Mouse (Mus musculus): ENCODE measurements at regions not wholly inside any gene's neighbourhood (a gene's known extent, or its start where the extent isn't known, plus 50 kb on each side); places are given as distances from the start of the nearest gene placed in this dataset.

DNA sequence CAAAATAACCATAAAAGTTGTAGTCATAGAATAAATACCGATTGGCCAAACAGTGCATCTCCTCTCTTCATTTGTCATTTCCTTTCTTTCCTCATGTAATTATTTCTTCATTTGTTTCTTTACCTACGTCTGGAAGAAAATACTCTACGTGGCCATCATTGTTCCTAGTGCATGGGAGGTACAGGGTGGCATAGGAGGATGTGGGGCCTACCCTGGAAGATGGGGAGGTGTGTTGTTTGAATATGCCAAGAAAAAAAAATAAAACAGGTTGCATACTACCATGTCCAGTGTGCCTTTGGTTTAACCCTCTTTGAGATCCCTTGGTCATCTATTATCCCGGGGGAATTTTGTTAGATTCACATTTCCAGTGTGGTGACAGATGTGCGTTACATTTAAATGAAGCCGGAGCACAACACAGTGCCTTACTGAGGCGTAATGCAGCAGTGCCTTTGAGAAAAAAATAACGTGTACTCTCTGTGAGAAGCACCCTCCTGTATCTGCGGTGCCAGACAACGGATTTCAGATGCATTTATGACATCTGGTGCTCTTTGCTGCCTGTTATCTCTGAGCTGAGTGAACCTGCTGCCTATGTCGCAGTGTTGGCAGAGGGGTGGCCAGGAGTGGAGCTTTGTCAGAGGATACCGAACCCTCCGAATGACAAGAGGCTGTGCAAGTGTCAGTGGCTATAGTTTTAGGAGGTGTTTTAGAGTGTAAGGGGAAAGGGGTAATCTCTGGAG is 169.4 kb upstream of the Dmrta1 start:
- no peak for TF ChIP-seq CTCF (IDR thresholded peaks at IDR 0.05; ENCODE audit: insufficient read depth, low read depth, low read length)
- TF ChIP-seq POLR2A (IDR thresholded peaks at IDR 0.05; ENCODE audit: insufficient read depth, low read depth, low read length), result no peak
- no peaks in the 10 kb centered on the region for H3K4me1 ChIP-seq (ENCODE audit: control insufficient read depth, insufficient read depth, low read length)
- no peak overlapping the region for H3K27ac ChIP-seq (ENCODE audit: insufficient read depth, low read depth, low read length)
- 87% methylated on average over 13 of the region's 13 CpGs for WGBS
- no peak overlapping the region for H3K4me3 ChIP-seq (ENCODE audit: insufficient read depth, low read depth, low read length)

DNA sequence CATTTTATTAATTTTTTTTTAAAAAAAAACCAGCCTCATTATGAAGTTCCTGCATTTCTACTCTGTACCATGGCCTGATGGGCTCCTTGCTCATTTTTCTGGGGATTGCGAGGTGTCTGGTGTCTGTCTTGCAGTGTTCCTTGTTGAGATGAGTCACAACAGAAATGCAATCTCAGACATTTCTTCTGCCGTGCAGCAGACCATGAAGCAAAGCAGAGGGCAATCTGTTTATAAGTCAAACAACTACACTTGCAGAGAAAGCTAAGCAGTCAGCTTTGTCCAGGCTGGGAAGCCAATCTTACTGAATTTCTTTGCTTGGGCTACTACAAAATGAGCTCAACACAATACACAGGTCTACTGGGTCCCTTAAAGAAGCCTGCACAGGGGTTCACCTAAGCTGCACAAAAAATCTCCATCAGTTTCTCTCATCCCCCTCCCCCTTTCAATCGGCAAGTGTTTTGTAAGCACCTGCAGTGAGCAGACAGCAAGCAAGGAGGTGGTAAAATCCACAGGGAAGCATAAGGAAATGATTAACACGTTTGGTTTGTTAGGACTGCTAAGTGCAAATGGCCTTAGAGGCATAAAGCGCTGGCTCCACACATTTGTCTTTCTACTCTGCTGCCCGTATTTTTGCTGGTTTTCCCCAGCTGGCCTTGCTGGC is 171.0 kb upstream of the Dmrta1 start:
- TF ChIP-seq POLR2A (IDR thresholded peaks at IDR 0.05; ENCODE audit: insufficient read depth, low read depth, low read length) (no peak), CTCF (IDR thresholded peaks at IDR 0.05; ENCODE audit: insufficient read depth, low read depth, low read length) (no peak)
- WGBS, result 65% methylated on average over 6 of the region's 6 CpGs
- Histone ChIP-seq H3K4me1 (ENCODE audit: control insufficient read depth, insufficient read depth, low read length) (no peaks in the 10 kb centered on the region), H3K4me3 (ENCODE audit: insufficient read depth, low read depth, low read length) (no peak overlapping the region), H3K27ac (ENCODE audit: insufficient read depth, low read depth, low read length) (no peak overlapping the region)

DNA sequence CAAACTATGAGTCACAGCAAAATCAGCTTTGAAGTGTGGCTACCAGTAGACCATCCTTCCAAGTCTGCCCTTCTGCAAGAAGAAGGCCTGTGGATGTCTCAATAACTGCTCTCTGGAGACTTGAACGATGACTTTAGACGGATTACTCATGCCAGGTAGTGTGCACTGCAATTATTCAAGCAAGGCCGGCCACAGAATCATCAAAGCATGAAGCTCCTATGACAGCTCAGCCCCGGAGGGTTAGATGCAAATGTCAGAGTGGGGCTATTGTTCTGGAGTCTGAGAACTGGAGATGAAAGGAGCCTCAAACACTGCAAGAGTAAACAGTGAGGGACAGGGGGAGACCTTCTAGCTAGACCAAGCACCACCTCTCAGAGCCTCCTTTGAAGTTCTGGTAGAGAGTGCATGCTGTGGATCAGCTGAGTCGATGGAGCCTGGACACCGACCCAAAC is 173.8 kb upstream of the Dmrta1 start:
- no peak for TF ChIP-seq POLR2A (IDR thresholded peaks at IDR 0.05; ENCODE audit: insufficient read depth, low read depth, low read length)
- no peak for TF ChIP-seq CTCF (IDR thresholded peaks at IDR 0.05; ENCODE audit: insufficient read depth, low read depth, low read length)
- 41% methylated on average over 6 of the region's 6 CpGs for WGBS
- Histone ChIP-seq H3K4me3 (ENCODE audit: insufficient read depth, low read depth, low read length) (no peak overlapping the region), H3K4me1 (ENCODE audit: control insufficient read depth, insufficient read depth, low read length) (no peaks in the 10 kb centered on the region), H3K27ac (ENCODE audit: insufficient read depth, low read depth, low read length) (no peak overlapping the region)

DNA sequence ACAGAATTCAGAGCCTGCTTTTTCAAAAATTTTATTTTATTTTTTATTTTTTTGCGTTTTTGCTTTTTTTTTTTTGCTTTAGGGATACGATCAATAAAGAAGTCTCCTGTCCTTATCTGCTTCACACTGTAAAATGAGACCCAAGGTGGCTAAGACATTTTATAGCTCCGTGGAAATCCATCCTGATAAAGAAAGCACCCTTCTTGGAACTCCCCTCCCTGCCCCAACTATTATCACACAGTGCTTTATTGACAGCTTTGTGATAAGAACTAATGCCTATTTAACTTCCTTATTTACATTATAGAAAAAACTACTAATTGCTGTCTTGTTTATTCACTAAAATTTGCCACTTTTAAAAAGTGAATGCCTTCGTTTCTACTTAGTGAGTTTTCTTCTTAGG is 179.0 kb upstream of the Dmrta1 start:
- no peak overlapping the region for H3K4me3 ChIP-seq (ENCODE audit: insufficient read depth, low read depth, low read length)
- 76% methylated on average over 4 of the region's 4 CpGs for WGBS
- no peak overlapping the region for H3K27ac ChIP-seq (ENCODE audit: insufficient read depth, low read depth, low read length)
- TF ChIP-seq POLR2A (IDR thresholded peaks at IDR 0.05; ENCODE audit: insufficient read depth, low read depth, low read length) (no peak), CTCF (IDR thresholded peaks at IDR 0.05; ENCODE audit: insufficient read depth, low read depth, low read length) (no peak)
- H3K4me1 ChIP-seq (ENCODE audit: control insufficient read depth, insufficient read depth, low read length), result no peaks in the 10 kb centered on the region

DNA sequence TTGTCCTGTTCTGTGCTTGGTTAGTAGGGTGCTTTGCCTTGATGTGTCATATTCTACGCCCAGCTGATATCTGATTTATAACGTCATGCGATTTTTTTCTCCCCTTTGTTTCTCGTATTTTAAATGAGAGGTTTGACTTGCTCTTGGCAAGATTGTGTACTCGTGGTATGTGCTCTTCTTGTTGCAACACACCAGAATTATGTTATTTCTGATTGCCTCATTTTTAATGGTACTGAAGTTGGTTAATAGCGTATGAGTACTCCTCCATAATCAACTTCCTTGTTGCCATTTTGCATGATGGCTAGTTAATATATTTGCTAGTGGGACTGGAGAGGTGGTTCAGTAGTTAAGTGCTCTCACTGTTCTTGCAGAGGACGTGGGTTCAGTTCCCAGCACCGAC is 180.1 kb upstream of the Cdkn2b start:
- 91% methylated on average over 8 of the region's 8 CpGs for WGBS
- Histone ChIP-seq H3K4me1 (ENCODE audit: control insufficient read depth, insufficient read depth, low read length) (no peaks in the 10 kb centered on the region), H3K4me3 (ENCODE audit: insufficient read depth, low read depth, low read length) (no peak overlapping the region), H3K27ac (ENCODE audit: insufficient read depth, low read depth, low read length) (no peak overlapping the region)
- TF ChIP-seq POLR2A (IDR thresholded peaks at IDR 0.05; ENCODE audit: insufficient read depth, low read depth, low read length), result no peak
- TF ChIP-seq CTCF (IDR thresholded peaks at IDR 0.05; ENCODE audit: insufficient read depth, low read depth, low read length), result no peak

DNA sequence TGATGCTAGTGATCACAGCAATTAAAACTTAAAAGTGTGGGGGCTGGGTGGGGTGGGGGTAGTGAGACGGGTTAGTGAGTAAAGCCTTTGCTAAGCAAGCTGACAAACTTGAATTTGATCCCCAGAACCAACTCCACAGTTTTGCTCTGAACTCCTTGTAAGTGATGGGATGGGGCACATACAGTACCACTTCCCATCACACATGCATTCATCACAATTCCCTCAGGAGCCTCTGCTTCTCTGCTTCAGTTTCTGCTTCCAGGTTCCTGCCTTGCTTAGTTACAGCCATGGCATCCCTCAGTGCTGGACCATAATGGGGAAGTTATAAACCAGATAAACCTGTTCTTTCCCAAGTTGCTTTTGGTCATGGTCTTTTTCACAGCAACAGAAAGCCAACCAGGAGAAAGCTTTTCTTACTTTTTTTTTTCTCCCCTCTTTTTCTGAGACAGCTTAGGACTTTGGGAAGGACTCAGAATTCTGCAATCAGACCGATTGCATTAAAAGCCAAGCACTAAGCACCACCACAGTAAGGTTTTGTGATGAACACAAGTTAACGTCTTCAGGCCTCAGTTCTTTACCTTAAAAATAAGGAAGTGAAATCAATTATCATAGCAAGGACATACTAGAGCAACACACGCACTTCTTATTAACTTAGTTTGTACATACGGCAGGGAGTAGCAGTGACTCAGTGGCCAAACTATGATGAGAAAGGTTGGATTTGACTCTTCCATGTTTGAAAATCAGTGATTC is 176.8 kb upstream of the Cdkn2b start:
- 87% methylated on average over 5 of the region's 5 CpGs for WGBS
- no peak overlapping the region for H3K27ac ChIP-seq (ENCODE audit: insufficient read depth, low read depth, low read length)
- no peaks in the 10 kb centered on the region for H3K4me1 ChIP-seq (ENCODE audit: control insufficient read depth, insufficient read depth, low read length)
- TF ChIP-seq CTCF (IDR thresholded peaks at IDR 0.05; ENCODE audit: insufficient read depth, low read depth, low read length) (no peak), POLR2A (IDR thresholded peaks at IDR 0.05; ENCODE audit: insufficient read depth, low read depth, low read length) (no peak)
- no peak overlapping the region for H3K4me3 ChIP-seq (ENCODE audit: insufficient read depth, low read depth, low read length)

DNA sequence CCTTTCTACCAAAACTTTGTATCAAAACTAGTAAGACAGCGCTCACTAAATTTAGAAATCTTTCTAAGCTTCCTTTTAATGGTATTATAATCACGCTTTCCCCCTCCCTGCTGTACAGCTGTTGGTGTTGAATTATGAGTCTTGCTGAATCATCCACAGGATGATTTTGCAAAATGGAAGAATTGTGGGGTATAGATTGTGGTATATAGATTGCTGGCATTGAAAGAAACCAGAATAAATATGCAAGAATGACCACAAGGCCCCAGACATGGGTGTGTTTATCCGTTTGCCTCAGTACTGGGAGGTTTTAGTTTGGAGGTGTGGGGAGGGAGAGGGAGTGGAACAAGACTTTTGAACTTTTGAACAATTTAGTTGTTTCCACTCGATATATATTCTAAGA is 176.1 kb upstream of the Cdkn2b start:
- no peak overlapping the region for H3K4me3 ChIP-seq (ENCODE audit: insufficient read depth, low read depth, low read length)
- no peak for TF ChIP-seq CTCF (IDR thresholded peaks at IDR 0.05; ENCODE audit: insufficient read depth, low read depth, low read length)
- TF ChIP-seq POLR2A (IDR thresholded peaks at IDR 0.05; ENCODE audit: insufficient read depth, low read depth, low read length), result no peak
- H3K27ac ChIP-seq (ENCODE audit: insufficient read depth, low read depth, low read length), result no peak overlapping the region
- no peaks in the 10 kb centered on the region for H3K4me1 ChIP-seq (ENCODE audit: control insufficient read depth, insufficient read depth, low read length)
- 91% methylated on average over 4 of the region's 4 CpGs for WGBS

DNA sequence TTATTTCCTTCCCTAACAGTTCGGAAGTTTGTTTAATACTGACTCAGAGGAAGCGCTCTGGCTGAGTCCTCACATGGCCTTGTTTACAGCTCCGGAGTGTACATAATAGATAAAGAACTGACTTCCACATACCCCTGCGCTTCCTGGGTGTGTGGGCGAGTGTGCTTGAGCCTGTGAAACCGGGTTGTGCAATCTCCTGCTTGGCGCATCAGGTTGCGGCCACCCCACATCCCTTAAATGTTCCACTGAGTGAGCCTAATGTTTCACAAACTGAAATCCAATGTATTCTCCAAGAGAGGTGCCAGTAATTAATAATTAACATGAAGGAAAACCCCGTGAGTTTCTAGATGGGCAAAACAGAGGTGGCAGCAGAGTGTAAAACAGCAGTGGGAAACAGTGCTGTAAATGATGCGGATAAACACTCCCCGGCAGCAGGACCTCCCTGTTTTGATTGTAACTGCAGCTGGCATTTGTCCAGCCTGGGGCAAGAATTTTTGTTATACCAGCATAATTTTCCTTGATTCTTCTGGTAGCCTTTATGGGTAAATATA is 175.2 kb upstream of the Cdkn2b start:
- TF ChIP-seq POLR2A (IDR thresholded peaks at IDR 0.05; ENCODE audit: insufficient read depth, low read depth, low read length) (no peak), CTCF (IDR thresholded peaks at IDR 0.05; ENCODE audit: insufficient read depth, low read depth, low read length) (no peak)
- H3K27ac ChIP-seq (ENCODE audit: insufficient read depth, low read depth, low read length), result no peak overlapping the region
- H3K4me1 ChIP-seq (ENCODE audit: control insufficient read depth, insufficient read depth, low read length), result no peaks in the 10 kb centered on the region
- 22% methylated on average over 11 of the region's 11 CpGs for whole genome bisulfite sequencing
- H3K4me3 ChIP-seq (ENCODE audit: insufficient read depth, low read depth, low read length), result no peak overlapping the region

Data from olfactory bulb, adult 2 months (tissue).